Mouse (Mus musculus) layer of hippocampus, postnatal 25 days (tissue): ENCODE data around the gene Spink4. TPM values are rescaled to one million over a fixed set of nuclear protein-coding genes. Genes with fewer than 3 reads are reported as not detected.

Experiments
- DNase-seq, 2 experiments: peaks; one replicate each; pipeline ENCODE4 v3.0.0; 2022; ENCODE audit warnings: mixed read lengths in 2 of 2, low spot score in 1 of 2; ENCODE audit errors: extremely low spot score in 1 of 2
- total RNA-seq, 2 experiments: library from RNA; stranded (reverse); gene quantifications; 2 replicates each; pipeline ENCODE4 v1.2.3; 2021

Gene Spink4
- not detected for total RNA-seq

GRCm38 (mm10) chr4:40919785-40920184 lies at the start of gene Spink4:
TSS of gene Spink4 (plus strand) at chr4:40920052.
- no peak for DNase-seq

- DNase-seq: no peak
Observed at GRCm38 (mm10) chr4:40870206-40870605, 49.6 kb upstream of the Spink4 start.

GRCm38 (mm10) chr4:40872129-40872528 lies 47.7 kb upstream of the Spink4 start:
- DNase-seq: no peak

GRCm38 (mm10) chr4:40873320-40873719 lies 46.5 kb upstream of the Spink4 start:
- DNase-seq: no peak

GRCm38 (mm10) chr4:40874151-40874600 lies 45.7 kb upstream of the Spink4 start:
- DNase-seq: no peak

GRCm38 (mm10) chr4:40874794-40875552 lies 44.9 kb upstream of the Spink4 start:
- no peak for DNase-seq

- peak; percentile 57 to 66 for DNase-seq
Observed at GRCm38 (mm10) chr4:40875842-40876241, 44.0 kb upstream of the Spink4 start.

- DNase-seq: no peak
Observed at GRCm38 (mm10) chr4:40876814-40877371, 43.0 kb upstream of the Spink4 start.

- no peak for DNase-seq
Observed at GRCm38 (mm10) chr4:40877528-40877927, 42.3 kb upstream of the Spink4 start.

GRCm38 (mm10) chr4:40883200-40883599 lies 36.7 kb upstream of the Spink4 start:
- no peak for DNase-seq

- no peak for DNase-seq
Observed at GRCm38 (mm10) chr4:40884282-40885165, 35.3 kb upstream of the Spink4 start.

- DNase-seq: no peak
Observed at GRCm38 (mm10) chr4:40885166-40885525, 34.7 kb upstream of the Spink4 start.

- DNase-seq: no peak
Observed at GRCm38 (mm10) chr4:40885883-40886282, 34.0 kb upstream of the Spink4 start.

GRCm38 (mm10) chr4:40888839-40889238 lies 31.0 kb upstream of the Spink4 start:
- no peak for DNase-seq

GRCm38 (mm10) chr4:40889252-40889651 lies 30.6 kb upstream of the Spink4 start:
- no peak for DNase-seq

GRCm38 (mm10) chr4:40889983-40890382 lies 29.9 kb upstream of the Spink4 start:
- DNase-seq: no peak

- no peak for DNase-seq
Observed at GRCm38 (mm10) chr4:40891206-40891605, 28.6 kb upstream of the Spink4 start.

GRCm38 (mm10) chr4:40895118-40895517 lies 24.7 kb upstream of the Spink4 start:
- no peak for DNase-seq

GRCm38 (mm10) chr4:40895646-40896045 lies 24.2 kb upstream of the Spink4 start:
- DNase-seq: no peak

- DNase-seq: no peak
Observed at GRCm38 (mm10) chr4:40898476-40899044, 21.3 kb upstream of the Spink4 start.

- no peak for DNase-seq
Observed at GRCm38 (mm10) chr4:40899264-40899663, 20.6 kb upstream of the Spink4 start.
